Mouse (Mus musculus) C2C12 (cell line): ENCODE data around the gene Rpl14.

Source experiments
- CEBPB ChIP-seq: IDR thresholded peaks from one replicate; pipeline ENCODE4 v1.6.1; 2011; ENCODE audit warnings: low read depth, mild to moderate bottlenecking, control low read depth, moderate library complexity
- CTCF ChIP-seq: IDR thresholded peaks from one replicate; pipeline ENCODE4 v1.5.1; 2011; ENCODE audit not compliant: control insufficient read depth, insufficient read depth, insufficient read length
- FOSL1 ChIP-seq: IDR thresholded peaks from one replicate; pipeline ENCODE4 v1.8.0; 2011; ENCODE audit warnings: mild to moderate bottlenecking, low read length; ENCODE audit not compliant: poor library complexity, insufficient read depth, severe bottlenecking
- MAX ChIP-seq: IDR thresholded peaks from one replicate; pipeline ENCODE4 v1.6.1; 2011; ENCODE audit warnings: mild to moderate bottlenecking, control low read depth
- MYOD1 ChIP-seq: IDR thresholded peaks from one replicate; pipeline ENCODE4 v1.6.1; 2011; ENCODE audit warnings: low read depth; ENCODE audit not compliant: control insufficient read depth, insufficient read length
- MYOG ChIP-seq: IDR thresholded peaks from one replicate; pipeline ENCODE4 v1.6.1; 2011; ENCODE audit not compliant: control insufficient read depth, insufficient read length; ENCODE audit errors: extremely low read depth
- USF1 ChIP-seq: IDR thresholded peaks from one replicate; pipeline ENCODE4 v1.6.1; 2011; ENCODE audit warnings: low read depth, mild to moderate bottlenecking, control low read depth, moderate library complexity

DNA sequence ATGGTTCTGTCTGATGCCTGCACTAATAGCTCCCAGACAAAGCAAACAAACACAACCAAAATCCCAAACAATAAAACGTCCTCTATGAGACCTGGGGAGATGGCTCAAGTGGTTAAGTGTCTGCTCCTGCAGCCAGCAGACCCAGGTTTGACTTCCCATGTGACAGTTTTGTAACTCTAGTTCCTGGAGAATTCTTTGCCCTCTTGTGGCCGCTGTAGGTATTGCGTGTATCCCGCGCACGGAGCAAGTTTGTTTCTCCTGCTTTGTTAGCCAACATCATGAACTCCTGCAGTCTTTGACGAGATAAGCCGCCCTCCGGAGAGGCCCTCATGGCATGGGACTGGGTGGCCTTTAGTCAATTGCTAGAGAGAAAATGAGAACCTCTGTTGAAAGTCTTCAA is 20.2 kb downstream of the Rpl14 start:
- TF ChIP-seq CEBPB (no peak), CTCF (peak; percentile 60), FOSL1 (no peak), MYOD1 (no peak), MAX (no peak), USF1 (no peak), MYOG (no peak)
